Comparison of ENCODE assay signal across 12 mouse cellular contexts in the genomic region with DNA sequence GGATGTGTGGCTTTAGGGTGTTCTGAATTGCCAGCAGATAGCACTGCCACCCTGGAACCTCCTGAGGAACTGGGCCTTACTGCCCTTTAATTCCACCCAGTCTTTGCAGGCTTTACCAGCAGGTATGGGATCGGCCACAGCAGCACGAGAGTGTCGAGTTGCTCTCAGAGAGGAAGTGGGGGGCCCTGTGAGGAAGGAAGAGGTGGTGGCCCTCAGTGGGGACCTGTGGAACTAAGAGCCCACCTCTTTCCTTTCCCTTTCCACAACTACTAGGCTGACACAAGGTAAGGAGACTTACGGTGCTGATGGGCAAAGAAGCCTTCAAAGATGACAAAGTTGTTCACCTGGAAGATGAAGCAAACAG. TPM values are rescaled to one million over a fixed set of nuclear protein-coding genes. Genes with fewer than 3 reads are reported as not detected.
DNase-seq lines count a peak whose midpoint lies in the region; ATAC-seq and TF ChIP-seq lines count a peak whose summit lies in the region.
"Had no signal": no experiment of that assay in that cellular context is flagged by ENCODE, and none has a peak within 500 bp of the region (broad histone marks: within the 10 kb centered on the region; RNA-seq: fewer than 3 reads in every experiment).

No protein-coding gene starts in this region.

- H3K36me3 ChIP-seq in heart, adult 2 months (ENCODE audit: control insufficient read depth, insufficient read depth, low read length) = no peaks in the 10 kb centered on the region
- peaks cover 11% of the 10 kb centered on the region for H3K36me3 ChIP-seq in heart, embryonic 11.5 days (ENCODE audit: control insufficient read depth, insufficient read depth, low read length)
- peaks cover 39% of the 10 kb centered on the region for H3K36me3 ChIP-seq in kidney, embryonic 16.5 days (ENCODE audit: insufficient read depth, low read length)
- no peaks in the 10 kb centered on the region for H3K36me3 ChIP-seq in thymus, adult 2 months (ENCODE audit: control insufficient read depth, insufficient read depth, low read length)

- no peak overlapping the region for H3K4me2 ChIP-seq in heart, embryonic 11.5 days
- no peak overlapping the region for H3K4me2 ChIP-seq in kidney, embryonic 16.5 days (replicated peaks; ENCODE audit: low read depth, low read length)
- H3K4me2 ChIP-seq: forebrain, embryonic 13.5 days; midbrain, embryonic 12.5 days had no signal

- TF ChIP-seq EP300 in heart, adult 2 months (IDR thresholded peaks at IDR 0.05; ENCODE audit: insufficient read depth, low read depth, low read length) = no peak

- WGBS in heart, adult 2 months = 33% methylated on average over 4 of the region's 4 CpGs
- WGBS in heart, embryonic 11.5 days (ENCODE audit: insufficient replicate concordance) = 71% methylated on average over 4 of the region's 4 CpGs
- 65% methylated on average over 4 of the region's 4 CpGs for WGBS in kidney, embryonic 16.5 days
- 3% methylated on average over 4 of the region's 4 CpGs for WGBS in thymus, adult 2 months

- H3K27ac ChIP-seq in heart, adult 2 months = peak overlapping the region; percentile 40
- H3K27ac ChIP-seq in heart, embryonic 11.5 days (ENCODE audit: low read depth, low read length) = no peak overlapping the region
- H3K27ac ChIP-seq in kidney, embryonic 16.5 days (ENCODE audit: low read length) = no peak overlapping the region
- H3K27ac ChIP-seq in thymus, adult 2 months (ENCODE audit: control insufficient read depth, insufficient read depth, low read length) = peak overlapping the region; percentile 44; the same call in 1 of the 2 replicates
- H3K27ac ChIP-seq: forebrain, embryonic 13.5 days; midbrain, embryonic 12.5 days; stomach, postnatal 0 days had no signal

- H3K79me2 ChIP-seq in heart, adult 2 months (replicated peaks; ENCODE audit: control insufficient read depth, insufficient read depth, low read length) = no peaks in the 10 kb centered on the region

- no peaks in the 10 kb centered on the region for H3K27me3 ChIP-seq in heart, adult 2 months (ENCODE audit: control insufficient read depth, insufficient read depth, low read length)
- no peaks in the 10 kb centered on the region for H3K27me3 ChIP-seq in heart, embryonic 11.5 days (ENCODE audit: control insufficient read depth, insufficient read depth, low read length)
- no peaks in the 10 kb centered on the region for H3K27me3 ChIP-seq in kidney, embryonic 16.5 days (ENCODE audit: insufficient read depth, low read length)
- H3K27me3 ChIP-seq in thymus, adult 2 months (ENCODE audit: control insufficient read depth, insufficient read depth, low read length) = no peaks in the 10 kb centered on the region
- H3K27me3 ChIP-seq: forebrain, embryonic 13.5 days; midbrain, embryonic 12.5 days had no signal

- peaks cover 2% of the 10 kb centered on the region; the same call in 1 of the 2 replicates for H3K4me1 ChIP-seq in heart, adult 2 months (ENCODE audit: control insufficient read depth, insufficient read depth, low read length)
- peaks cover 2% of the 10 kb centered on the region for H3K4me1 ChIP-seq in heart, embryonic 11.5 days (ENCODE audit: control insufficient read depth, insufficient read depth, low read length)
- peaks cover 6% of the 10 kb centered on the region for H3K4me1 ChIP-seq in kidney, embryonic 16.5 days (ENCODE audit: insufficient read depth, low read length)
- H3K4me1 ChIP-seq in thymus, adult 2 months (replicated peaks; ENCODE audit: control insufficient read depth, insufficient read depth, low read length) = peaks cover 13% of the 10 kb centered on the region

- no peak overlapping the region for H3K9ac ChIP-seq in heart, adult 2 months (ENCODE audit: low read depth, low read length)
- H3K9ac ChIP-seq in heart, embryonic 11.5 days (ENCODE audit: low read depth, low read length) = no peak overlapping the region
- H3K9ac ChIP-seq in kidney, embryonic 16.5 days (replicated peaks; ENCODE audit: low read length) = peak overlapping the region; percentile 27; the same call in 1 of the 2 replicates
- H3K9ac ChIP-seq: forebrain, embryonic 13.5 days; midbrain, embryonic 12.5 days had no signal

- no peak for TF ChIP-seq POLR2A in heart, adult 2 months (IDR thresholded peaks at IDR 0.05; ENCODE audit: insufficient read depth, low read depth, low read length)
- no peak for TF ChIP-seq POLR2A in thymus, adult 2 months (IDR thresholded peaks at IDR 0.05; ENCODE audit: control insufficient read depth, extremely low read depth, insufficient read depth, low read length, poor library complexity)

- H3K4me3 ChIP-seq in heart, adult 2 months = no peak overlapping the region
- H3K4me3 ChIP-seq in heart, embryonic 11.5 days (ENCODE audit: low read depth, low read length) = no peak overlapping the region
- H3K4me3 ChIP-seq in kidney, embryonic 16.5 days (ENCODE audit: low read length) = no peak overlapping the region
- H3K4me3 ChIP-seq in thymus, adult 2 months (ENCODE audit: control insufficient read depth, insufficient read depth, low read length) = no peak overlapping the region
- H3K4me3 ChIP-seq: forebrain, embryonic 13.5 days; midbrain, embryonic 12.5 days had no signal

- no peak for DNase-seq in heart, adult 2 months
- no peak for DNase-seq in kidney, adult 9 months
- no peak for DNase-seq in thymus, adult 2 months
- no peak for DNase-seq in thymus, adult 18-20 months
- DNase-seq in retina, embryonic 14.5 days (ENCODE audit: low spot score) = no peak
- no peak for DNase-seq in adrenal gland, postnatal 14 days
- DNase-seq: cerebellum, adult 9-11 months had no signal

- no peak for TF ChIP-seq CTCF in heart, adult 2 months (IDR thresholded peaks at IDR 0.05)
- TF ChIP-seq CTCF in thymus, adult 2 months (IDR thresholded peaks at IDR 0.05; ENCODE audit: borderline replicate concordance, control insufficient read depth, extremely low read depth, insufficient read depth, low read length, poor library complexity) = no peak

- intact Hi-C loops in heart, adult 2 months (cut with DNase I) = no loop called here

- no peaks in the 10 kb centered on the region for H3K9me3 ChIP-seq in heart, embryonic 11.5 days (replicated peaks; ENCODE audit: control insufficient read depth, low read length)
- H3K9me3 ChIP-seq in kidney, embryonic 16.5 days (ENCODE audit: low read length) = no peaks in the 10 kb centered on the region
- H3K9me3 ChIP-seq: forebrain, embryonic 13.5 days; midbrain, embryonic 12.5 days had no signal

- no peak for ATAC-seq in heart, embryonic 11.5 days (replicated peaks; ENCODE audit: insufficient number of reproducible peaks, low FRiP score, low TSS enrichment)
- no peak for ATAC-seq in kidney, embryonic 16.5 days (ENCODE audit: low FRiP score, low TSS enrichment)
- ATAC-seq: forebrain, embryonic 13.5 days had no signal

RNA-seq across cellular contexts. Expression of a gene that starts 5.9 kb away (rescaled TPM):
- 1 to 10 TPM; 6.0 TPM for total RNA-seq in heart, adult 2 months (2021)
- 22.0 and 24.3 TPM in 2 replicates for polyA plus RNA-seq in heart, adult 2 months (2012; rRNA removed)
- polyA plus RNA-seq in heart, embryonic 11.5 days (2014; fragmentation: Nextera tagmentation; extraction: Ambion mirVana) = 64.0 and 65.4 TPM in 2 replicates
- 82.2 and 102 TPM in 2 replicates for polyA plus RNA-seq in kidney, embryonic 16.5 days (2015; fragmentation: Nextera tagmentation; extraction: Ambion mirVana)
- 63.9 and 64.9 TPM in 2 replicates for polyA plus RNA-seq in thymus, adult 2 months (2012; rRNA removed)
- total RNA-seq in adrenal gland, postnatal 14 days (2021) = 29.0 and 31.5 TPM in 2 replicates

RNA-seq across cellular contexts. Expression of a gene that starts 6.7 kb away (rescaled TPM):
- total RNA-seq in heart, adult 2 months (2021) = 100 to 1,000 TPM in 1 of 2 experiments, 10 to 100 TPM in 1; 99.4 to 116 TPM
- polyA plus RNA-seq in heart, adult 2 months (2012; rRNA removed) = 164 and 176 TPM in 2 replicates
- polyA plus RNA-seq in heart, embryonic 11.5 days (2014; fragmentation: Nextera tagmentation; extraction: Ambion mirVana) = 22.2 and 26.7 TPM in 2 replicates
- 33.3 and 36.5 TPM in 2 replicates for polyA plus RNA-seq in kidney, embryonic 16.5 days (2015; fragmentation: Nextera tagmentation; extraction: Ambion mirVana)
- polyA plus RNA-seq in thymus, adult 2 months (2012; rRNA removed) = 73.4 and 86.8 TPM in 2 replicates
- total RNA-seq in adrenal gland, postnatal 14 days (2021) = 73.6 and 79.5 TPM in 2 replicates

RNA-seq across cellular contexts. Expression of a gene that starts 12.2 kb away (rescaled TPM):
- 10 to 100 TPM; 50.9 to 56.2 TPM for total RNA-seq in heart, adult 2 months (2021)
- polyA plus RNA-seq in heart, adult 2 months (2012; rRNA removed) = 76.0 and 99.7 TPM in 2 replicates
- 77.7 and 83.9 TPM in 2 replicates for polyA plus RNA-seq in heart, embryonic 11.5 days (2014; fragmentation: Nextera tagmentation; extraction: Ambion mirVana)
- polyA plus RNA-seq in kidney, embryonic 16.5 days (2015; fragmentation: Nextera tagmentation; extraction: Ambion mirVana) = 88.0 and 89.7 TPM in 2 replicates
- 67.6 and 69.7 TPM in 2 replicates for polyA plus RNA-seq in thymus, adult 2 months (2012; rRNA removed)
- 108 and 114 TPM in 2 replicates for total RNA-seq in adrenal gland, postnatal 14 days (2021)

RNA-seq across cellular contexts. Expression of a gene that starts 12.3 kb away (rescaled TPM):
- total RNA-seq in heart, adult 2 months (2021) = 10 to 100 TPM; 26.4 to 40.9 TPM
- 18.1 and 18.7 TPM in 2 replicates for polyA plus RNA-seq in heart, adult 2 months (2012; rRNA removed)
- polyA plus RNA-seq in heart, embryonic 11.5 days (2014; fragmentation: Nextera tagmentation; extraction: Ambion mirVana) = 26.9 and 27.2 TPM in 2 replicates
- 47.2 and 54.8 TPM in 2 replicates for polyA plus RNA-seq in kidney, embryonic 16.5 days (2015; fragmentation: Nextera tagmentation; extraction: Ambion mirVana)
- 63.0 and 65.6 TPM in 2 replicates for polyA plus RNA-seq in thymus, adult 2 months (2012; rRNA removed)
- 91.4 and 97.7 TPM in 2 replicates for total RNA-seq in adrenal gland, postnatal 14 days (2021)

RNA-seq across cellular contexts. Expression of a gene that starts 24.4 kb away (rescaled TPM):
- total RNA-seq in heart, adult 2 months (2021) = 10 to 100 TPM; 19.3 to 20.3 TPM
- 27.7 and 38.0 TPM in 2 replicates for polyA plus RNA-seq in heart, adult 2 months (2012; rRNA removed)
- polyA plus RNA-seq in heart, embryonic 11.5 days (2014; fragmentation: Nextera tagmentation; extraction: Ambion mirVana) = 23.8 and 25.9 TPM in 2 replicates
- polyA plus RNA-seq in kidney, embryonic 16.5 days (2015; fragmentation: Nextera tagmentation; extraction: Ambion mirVana) = 45.1 and 48.2 TPM in 2 replicates
- polyA plus RNA-seq in thymus, adult 2 months (2012; rRNA removed) = 174 and 182 TPM in 2 replicates
- total RNA-seq in adrenal gland, postnatal 14 days (2021) = 40.2 and 41.1 TPM in 2 replicates

Comparison
In these comparisons a context has a peak if more than half of its experiments do, and no peak if none do; other contexts are left out.
1. H3K27ac ChIP-seq: peak in heart, adult 2 months (single experiment) and thymus, adult 2 months (single experiment); none in heart, embryonic 11.5 days (single experiment) and kidney, embryonic 16.5 days (single experiment).